Mouse (Mus musculus): ENCODE measurements around the gene Sash1.

- peak; percentile 84 for TF ChIP-seq CTCF (IDR thresholded peaks at IDR 0.05; ENCODE audit: control insufficient read depth, insufficient read depth, low read length)
- no peak for TF ChIP-seq POLR2A (IDR thresholded peaks at IDR 0.05; ENCODE audit: borderline replicate concordance, control insufficient read depth, low read depth, low read length)
These were observed 170.1 kb downstream of the Sash1 start for GRCm38 (mm10) chr10:8715679-8716284.

Data from bone marrow, adult 2 months (tissue).